Mouse (Mus musculus) large intestine, adult 2 months (tissue): ENCODE data around the gene Myo18b. TPM values are rescaled to one million over a fixed set of nuclear protein-coding genes. Genes with fewer than 3 reads are reported as not detected.

Experiments used
- DNase-seq: peaks from one replicate; pipeline ENCODE4 v3.0.0-alpha.2; 2012; ENCODE audit warnings: low read depth, low spot score
- WGBS: fragments of 180-500 bp; shearing (Covaris S2); methylation state at CpG from one replicate; pipeline ENCODE4 v1.1.7; 2018; 5-methylcytosine and 5-hydroxymethylcytosine counted together
- polyA plus RNA-seq: library from polyadenylated mRNA; depleted of rRNA; stranded (reverse); fragments of >200 nt; gene quantifications from 2 replicates; pipeline ENCODE4 v1.2.3, GENCODE M21; 2012

The Myo18b gene
- polyA plus RNA-seq, 1 experiment, result 0.74 TPM

- DNase-seq, result no peak
- WGBS, result 40% methylated on average over 3 of the region's 3 CpGs
Measured at GRCm38 (mm10) chr5:112700794-112701193, 195.4 kb downstream of the Myo18b start.

GRCm38 (mm10) chr5:112696683-112697082 is 199.5 kb downstream of the Myo18b start:
- DNase-seq, result no peak
- 86% methylated on average over 4 of the region's 4 CpGs for WGBS

GRCm38 (mm10) chr5:112695254-112695711 is 200.9 kb downstream of the Myo18b start:
- 53% methylated on average over 7 of the region's 7 CpGs for WGBS
- DNase-seq, result no peak

GRCm38 (mm10) chr5:112693286-112693849 is 202.8 kb downstream of the Myo18b start:
- no peak for DNase-seq
- 77% methylated on average over 18 of the region's 18 CpGs for WGBS

GRCm38 (mm10) chr5:112687100-112687818 is 208.9 kb downstream of the Myo18b start:
- DNase-seq, result no peak

GRCm38 (mm10) chr5:112686309-112687099 is 209.7 kb downstream of the Myo18b start:
- no peak for DNase-seq
- WGBS, result 82% methylated on average over 14 of the region's 14 CpGs

More at GRCm38 (mm10) chr5:112687100-112687818, 208.9 kb downstream of the Myo18b start:
- 73% methylated on average over 4 of the region's 4 CpGs for WGBS

- no peak for DNase-seq
- 91% methylated on average over 2 of the region's 2 CpGs for WGBS
Measured at GRCm38 (mm10) chr5:112679251-112679650, 216.9 kb downstream of the Myo18b start.

- DNase-seq, result no peak
- WGBS, result 59% methylated on average over 4 of the region's 4 CpGs
Measured at GRCm38 (mm10) chr5:112678153-112678552, 218.0 kb downstream of the Myo18b start.

- 49% methylated on average over 5 of the region's 5 CpGs for WGBS
- DNase-seq, result no peak
Measured at GRCm38 (mm10) chr5:112674806-112675205, 221.4 kb downstream of the Myo18b start.

GRCm38 (mm10) chr5:112672457-112672856 is 223.7 kb downstream of the Myo18b start:
- no peak for DNase-seq
- 64% methylated on average over 7 of the region's 7 CpGs for WGBS

- 26% methylated on average over 2 of the region's 2 CpGs for WGBS
- no peak for DNase-seq
Measured at GRCm38 (mm10) chr5:112671961-112672360, 224.2 kb downstream of the Myo18b start.

- WGBS, result 51% methylated on average over 8 of the region's 8 CpGs
- no peak for DNase-seq
Measured at GRCm38 (mm10) chr5:112667153-112667552, 229.0 kb downstream of the Myo18b start.

- no peak for DNase-seq
- 20% methylated on average over 7 of the region's 7 CpGs for WGBS
Measured at GRCm38 (mm10) chr5:112665661-112666060, 230.5 kb downstream of the Myo18b start.

GRCm38 (mm10) chr5:112663701-112664100 is 232.5 kb downstream of the Myo18b start:
- WGBS, result 26% methylated on average over 1 of the region's 1 CpGs

GRCm38 (mm10) chr5:112660924-112661431 is 235.2 kb downstream of the Myo18b start:
- DNase-seq, result no peak
- WGBS, result 33% methylated on average over 10 of the region's 10 CpGs

More at GRCm38 (mm10) chr5:112663701-112664100, 232.5 kb downstream of the Myo18b start:
- no peak for DNase-seq

- no peak for DNase-seq
- 33% methylated on average over 4 of the region's 4 CpGs for WGBS
Measured at GRCm38 (mm10) chr5:112659295-112659694, 236.9 kb downstream of the Myo18b start.

GRCm38 (mm10) chr5:112656811-112657210 is 239.4 kb downstream of the Myo18b start:
- WGBS, result 2% methylated on average over 6 of the region's 6 CpGs
- no peak for DNase-seq

GRCm38 (mm10) chr5:112655986-112656541 is 240.1 kb downstream of the Myo18b start:
- no peak for DNase-seq
- WGBS, result 7% methylated on average over 15 of the region's 15 CpGs

- WGBS, result 7% methylated on average over 14 of the region's 14 CpGs
Measured at GRCm38 (mm10) chr5:112655529-112655928, 240.6 kb downstream of the Myo18b start.

GRCm38 (mm10) chr5:112652036-112652435 is 244.1 kb downstream of the Myo18b start:
- WGBS, result 70% methylated on average over 4 of the region's 4 CpGs
- no peak for DNase-seq

More at GRCm38 (mm10) chr5:112655529-112655928, 240.6 kb downstream of the Myo18b start:
- DNase-seq, result no peak
